Mouse (Mus musculus): ENCODE measurements around the gene Nkd1. TPM values are rescaled to one million over a fixed set of nuclear protein-coding genes. Genes with fewer than 3 reads are reported as not detected.

Gene Nkd1
- polyA plus RNA-seq, 1 experiment from 2014 or later, result 57.4 TPM

- no peak for ATAC-seq (ENCODE audit: low FRiP score, low TSS enrichment)
- TF ChIP-seq CTCF (IDR thresholded peaks at IDR 0.05; ENCODE audit: low read depth) (no peak), EP300 (optimal IDR thresholded peaks at IDR 0.05) (no peak)
- WGBS, result 48% methylated on average over 9 of the region's 9 CpGs
- no peak overlapping the region for H3K4me3 ChIP-seq (ENCODE audit: low read depth, low read length)
- no peak overlapping the region for H3K27ac ChIP-seq (replicated peaks)
- peaks cover 3% of the 10 kb centered on the region; the same call in 1 of the 2 replicates for H3K36me3 ChIP-seq (ENCODE audit: control insufficient read depth, insufficient read depth, low read length)
- no peak overlapping the region for H3K4me2 ChIP-seq (replicated peaks; ENCODE audit: low read depth)
- no peak overlapping the region for H3K9ac ChIP-seq (ENCODE audit: low read length)
- no peaks in the 10 kb centered on the region for H3K4me1 ChIP-seq (replicated peaks; ENCODE audit: control insufficient read depth, insufficient read depth)
- H3K9me3 ChIP-seq (ENCODE audit: control insufficient read depth, low read length), result no peaks in the 10 kb centered on the region
- DNase-seq (ENCODE audit: low spot score), result no peak
- H3K27me3 ChIP-seq (ENCODE audit: control insufficient read depth, insufficient read depth, low read length), result no peaks in the 10 kb centered on the region
These were observed 7.0 kb downstream of the Nkd1 start for GRCm38 (mm10) chr8:88528186-88528585.

GRCm38 (mm10) chr8:88529798-88530197, 8.6 kb downstream of the Nkd1 start:
- DNase-seq (ENCODE audit: low spot score) (no peak), ATAC-seq (ENCODE audit: low FRiP score, low TSS enrichment) (no peak)
- TF ChIP-seq CTCF (IDR thresholded peaks at IDR 0.05; ENCODE audit: low read depth) (peak; percentile 48), EP300 (optimal IDR thresholded peaks at IDR 0.05) (no peak)
- Histone ChIP-seq H3K4me1 (replicated peaks; ENCODE audit: control insufficient read depth, insufficient read depth) (no peaks in the 10 kb centered on the region), H3K36me3 (ENCODE audit: control insufficient read depth, insufficient read depth, low read length) (peaks cover 3% of the 10 kb centered on the region; the same call in 1 of the 2 replicates), H3K27ac (replicated peaks) (no peak overlapping the region), H3K9me3 (ENCODE audit: control insufficient read depth, low read length) (no peaks in the 10 kb centered on the region), H3K4me3 (ENCODE audit: low read depth, low read length) (no peak overlapping the region), H3K27me3 (ENCODE audit: control insufficient read depth, insufficient read depth, low read length) (no peaks in the 10 kb centered on the region), H3K4me2 (replicated peaks; ENCODE audit: low read depth) (no peak overlapping the region), H3K9ac (ENCODE audit: low read length) (no peak overlapping the region)
- WGBS, result 81% methylated on average over 4 of the region's 4 CpGs

GRCm38 (mm10) chr8:88537081-88537480, 15.9 kb downstream of the Nkd1 start:
- Histone ChIP-seq H3K4me3 (ENCODE audit: low read depth, low read length) (no peak overlapping the region), H3K27ac (replicated peaks) (peak overlapping the region; percentile 63; the same call in 1 of the 2 replicates), H3K4me1 (replicated peaks; ENCODE audit: control insufficient read depth, insufficient read depth) (no peaks in the 10 kb centered on the region; the same call in 1 of the 2 replicates), H3K4me2 (replicated peaks; ENCODE audit: low read depth) (no peak overlapping the region), H3K9ac (ENCODE audit: low read length) (no peak overlapping the region), H3K36me3 (ENCODE audit: control insufficient read depth, insufficient read depth, low read length) (no peaks in the 10 kb centered on the region), H3K27me3 (ENCODE audit: control insufficient read depth, insufficient read depth, low read length) (no peaks in the 10 kb centered on the region), H3K9me3 (ENCODE audit: control insufficient read depth, low read length) (no peaks in the 10 kb centered on the region)
- DNase-seq (ENCODE audit: low spot score) (no peak), ATAC-seq (ENCODE audit: low FRiP score, low TSS enrichment) (no peak)
- WGBS, result 27% methylated on average over 2 of the region's 2 CpGs
- TF ChIP-seq CTCF (IDR thresholded peaks at IDR 0.05; ENCODE audit: low read depth), result no peak
- no peak for TF ChIP-seq EP300 (optimal IDR thresholded peaks at IDR 0.05)

- peak; percentile 50; the same call in 1 of the 2 replicates for ATAC-seq (ENCODE audit: low FRiP score, low TSS enrichment)
- peak; percentile 25 for DNase-seq (ENCODE audit: low spot score)
- H3K36me3 ChIP-seq (ENCODE audit: control insufficient read depth, insufficient read depth, low read length), result no peaks in the 10 kb centered on the region
- no peaks in the 10 kb centered on the region for H3K9me3 ChIP-seq (ENCODE audit: control insufficient read depth, low read length)
- H3K9ac ChIP-seq (ENCODE audit: low read length), result no peak overlapping the region
- 37% methylated on average over 19 of the region's 19 CpGs for WGBS
- H3K27me3 ChIP-seq (ENCODE audit: control insufficient read depth, insufficient read depth, low read length), result no peaks in the 10 kb centered on the region
- no peak overlapping the region for H3K4me3 ChIP-seq (ENCODE audit: low read depth, low read length)
- no peaks in the 10 kb centered on the region; the same call in 1 of the 2 replicates for H3K4me1 ChIP-seq (replicated peaks; ENCODE audit: control insufficient read depth, insufficient read depth)
- H3K27ac ChIP-seq (replicated peaks), result peak overlapping the region; percentile 63
- TF ChIP-seq CTCF (IDR thresholded peaks at IDR 0.05; ENCODE audit: low read depth) (no peak), EP300 (optimal IDR thresholded peaks at IDR 0.05) (no peak)
- no peak overlapping the region for H3K4me2 ChIP-seq (replicated peaks; ENCODE audit: low read depth)
These were observed 17.1 kb downstream of the Nkd1 start for GRCm38 (mm10) chr8:88537998-88538975.

- TF ChIP-seq EP300 (optimal IDR thresholded peaks at IDR 0.05) (no peak), CTCF (IDR thresholded peaks at IDR 0.05; ENCODE audit: low read depth) (no peak)
- Histone ChIP-seq H3K27me3 (ENCODE audit: control insufficient read depth, insufficient read depth, low read length) (no peaks in the 10 kb centered on the region), H3K36me3 (ENCODE audit: control insufficient read depth, insufficient read depth, low read length) (no peaks in the 10 kb centered on the region), H3K27ac (replicated peaks) (peak overlapping the region; percentile 53), H3K9ac (ENCODE audit: low read length) (no peak overlapping the region), H3K9me3 (ENCODE audit: control insufficient read depth, low read length) (no peaks in the 10 kb centered on the region), H3K4me1 (replicated peaks; ENCODE audit: control insufficient read depth, insufficient read depth) (no peaks in the 10 kb centered on the region; the same call in 1 of the 2 replicates), H3K4me3 (ENCODE audit: low read depth, low read length) (no peak overlapping the region), H3K4me2 (replicated peaks; ENCODE audit: low read depth) (no peak overlapping the region)
- DNase-seq (ENCODE audit: low spot score) (no peak), ATAC-seq (ENCODE audit: low FRiP score, low TSS enrichment) (no peak)
- WGBS, result 79% methylated on average over 7 of the region's 7 CpGs
These were observed 17.8 kb downstream of the Nkd1 start for GRCm38 (mm10) chr8:88538976-88539371.

GRCm38 (mm10) chr8:88539963-88540362, 18.8 kb downstream of the Nkd1 start:
- no peak for ATAC-seq (ENCODE audit: low FRiP score, low TSS enrichment)

More at GRCm38 (mm10) chr8:88539963-88540362, 18.8 kb downstream of the Nkd1 start:
- Histone ChIP-seq H3K27ac (replicated peaks) (no peak overlapping the region), H3K4me1 (replicated peaks; ENCODE audit: control insufficient read depth, insufficient read depth) (no peaks in the 10 kb centered on the region; the same call in 1 of the 2 replicates), H3K36me3 (ENCODE audit: control insufficient read depth, insufficient read depth, low read length) (no peaks in the 10 kb centered on the region), H3K9ac (ENCODE audit: low read length) (no peak overlapping the region), H3K27me3 (ENCODE audit: control insufficient read depth, insufficient read depth, low read length) (no peaks in the 10 kb centered on the region), H3K4me2 (replicated peaks; ENCODE audit: low read depth) (no peak overlapping the region), H3K9me3 (ENCODE audit: control insufficient read depth, low read length) (no peaks in the 10 kb centered on the region), H3K4me3 (ENCODE audit: low read depth, low read length) (no peak overlapping the region)
- WGBS, result 81% methylated on average over 4 of the region's 4 CpGs
- TF ChIP-seq EP300 (optimal IDR thresholded peaks at IDR 0.05) (no peak), CTCF (IDR thresholded peaks at IDR 0.05; ENCODE audit: low read depth) (peak; percentile 51)
- DNase-seq (ENCODE audit: low spot score), result no peak
